Mouse (Mus musculus) liver, embryonic 14.5 days (tissue): Measurements from ENCODE around the gene Slc9a5.

Experiments used
- CTCF ChIP-seq: IDR thresholded peaks from 2 replicates; pipeline ENCODE4 v1.5.1; 2016; ENCODE audit warnings: antibody characterized with exemption, low read depth, control low read depth
- EP300 ChIP-seq: IDR thresholded peaks from 2 replicates; pipeline ENCODE4 v1.6.1; 2016; ENCODE audit warnings: antibody characterized with exemption, low read depth

DNA sequence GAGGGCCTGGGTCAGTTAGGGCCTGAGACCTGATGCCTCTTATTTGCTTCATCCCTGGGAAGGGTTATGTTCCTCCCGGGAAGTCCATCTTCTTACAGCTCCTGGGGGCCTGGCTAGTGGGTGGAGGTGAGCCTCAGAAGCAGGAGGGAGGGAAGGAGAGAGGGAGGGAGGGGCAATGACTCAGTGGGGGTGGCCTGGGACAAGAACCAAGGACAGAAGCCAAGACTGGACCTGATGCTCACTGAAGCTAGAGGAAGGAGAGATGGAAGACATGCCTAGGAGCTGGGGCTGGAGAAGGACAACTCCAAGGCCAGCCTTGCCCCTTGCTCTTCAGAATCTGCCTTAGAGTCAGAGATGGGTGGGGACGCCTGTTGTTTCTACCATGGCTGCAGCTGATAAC lies 24.4 kb downstream of the Slc9a5 start, which contains the start of gene Plekhg4:
- TF ChIP-seq CTCF, result no peak
- TF ChIP-seq EP300, result no peak
